Mouse (Mus musculus): ENCODE data around the gene Nfix. TPM values are rescaled to one million over a fixed set of nuclear protein-coding genes. Genes with fewer than 3 reads are reported as not detected.

Gene Nfix
- polyA plus RNA-seq, 1 experiment from 2014 or later = 7.7 TPM

DNA sequence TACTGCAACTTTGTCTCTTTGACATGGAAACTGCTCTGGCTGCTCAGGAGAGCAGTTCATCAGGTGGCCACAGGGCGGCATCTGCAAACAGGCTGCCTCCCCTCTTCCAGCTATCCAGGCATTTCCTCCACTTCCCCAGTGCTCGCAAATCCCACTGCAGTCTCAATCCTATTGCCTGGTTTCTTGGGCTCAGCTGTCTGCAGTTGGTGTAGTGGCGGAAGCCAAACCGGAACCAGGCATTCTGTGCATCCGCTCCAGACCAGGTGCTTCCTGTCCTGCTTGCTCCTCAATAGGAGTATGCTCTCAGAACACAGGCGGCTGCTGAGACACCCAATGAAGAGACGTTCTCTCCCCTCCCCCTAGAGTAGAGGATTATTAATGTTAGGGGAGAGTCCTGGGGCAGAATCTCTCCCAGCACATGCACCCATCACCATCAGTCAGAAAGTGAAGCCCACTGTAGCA, 100.3 kb downstream of the Nfix start:
- Histone ChIP-seq H3K9ac (ENCODE audit: low read length) (no peak overlapping the region), H3K36me3 (ENCODE audit: control insufficient read depth, insufficient read depth, low read length) (peaks cover 3% of the 10 kb centered on the region; the same call in 1 of the 2 replicates), H3K4me2 (ENCODE audit: low read depth, low read length, severe bottlenecking) (no peak overlapping the region), H3K4me3 (ENCODE audit: low read depth, low read length) (no peak overlapping the region), H3K27ac (ENCODE audit: low read depth, low read length) (no peak overlapping the region), H3K9me3 (ENCODE audit: control insufficient read depth, low read length) (no peaks in the 10 kb centered on the region), H3K27me3 (ENCODE audit: control insufficient read depth, insufficient read depth, low read length) (peaks cover 40% of the 10 kb centered on the region), H3K4me1 (replicated peaks; ENCODE audit: control insufficient read depth, insufficient read depth, low read length) (peaks cover 3% of the 10 kb centered on the region; the same call in 1 of the 2 replicates)
- 71% methylated on average over 7 of the region's 7 CpGs for WGBS
- DNase-seq (ENCODE audit: low spot score) (peak; percentile 83), ATAC-seq (replicated peaks; ENCODE audit: low FRiP score) (no peak)

DNA sequence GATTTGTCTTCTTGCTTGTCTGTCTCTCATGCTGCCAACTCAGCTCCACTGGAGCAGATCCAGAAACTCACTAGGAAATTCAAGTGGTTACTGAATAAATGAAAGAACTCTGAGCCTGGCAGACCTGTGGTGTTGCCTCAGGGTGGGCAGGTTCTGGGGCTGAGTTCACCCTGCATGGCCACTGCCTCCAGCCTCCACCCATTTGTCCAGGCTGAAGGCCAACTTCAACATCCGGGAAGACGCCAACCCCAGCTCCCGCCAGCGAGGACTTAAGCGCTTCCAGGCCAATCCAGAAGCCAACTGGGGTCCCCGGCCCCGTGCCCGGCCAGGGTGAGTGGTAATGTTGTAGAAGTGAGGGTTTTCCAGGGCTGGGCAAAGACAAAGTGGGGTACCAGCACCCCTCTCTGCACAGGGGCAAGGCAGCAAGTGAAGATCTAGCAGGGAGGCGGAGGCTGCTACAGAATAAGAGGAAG, 101.2 kb downstream of the Nfix start:
- Histone ChIP-seq H3K27ac (ENCODE audit: low read depth, low read length) (no peak overlapping the region), H3K27me3 (ENCODE audit: control insufficient read depth, insufficient read depth, low read length) (peaks cover 31% of the 10 kb centered on the region), H3K4me1 (replicated peaks; ENCODE audit: control insufficient read depth, insufficient read depth, low read length) (peaks cover 3% of the 10 kb centered on the region; the same call in 1 of the 2 replicates), H3K4me3 (ENCODE audit: low read depth, low read length) (no peak overlapping the region), H3K36me3 (ENCODE audit: control insufficient read depth, insufficient read depth, low read length) (peaks cover 3% of the 10 kb centered on the region; the same call in 1 of the 2 replicates), H3K9ac (ENCODE audit: low read length) (no peak overlapping the region), H3K9me3 (ENCODE audit: control insufficient read depth, low read length) (no peaks in the 10 kb centered on the region), H3K4me2 (ENCODE audit: low read depth, low read length, severe bottlenecking) (no peak overlapping the region)
- 92% methylated on average over 9 of the region's 9 CpGs for WGBS
- DNase-seq (ENCODE audit: low spot score) (no peak), ATAC-seq (replicated peaks; ENCODE audit: low FRiP score) (no peak)

DNA sequence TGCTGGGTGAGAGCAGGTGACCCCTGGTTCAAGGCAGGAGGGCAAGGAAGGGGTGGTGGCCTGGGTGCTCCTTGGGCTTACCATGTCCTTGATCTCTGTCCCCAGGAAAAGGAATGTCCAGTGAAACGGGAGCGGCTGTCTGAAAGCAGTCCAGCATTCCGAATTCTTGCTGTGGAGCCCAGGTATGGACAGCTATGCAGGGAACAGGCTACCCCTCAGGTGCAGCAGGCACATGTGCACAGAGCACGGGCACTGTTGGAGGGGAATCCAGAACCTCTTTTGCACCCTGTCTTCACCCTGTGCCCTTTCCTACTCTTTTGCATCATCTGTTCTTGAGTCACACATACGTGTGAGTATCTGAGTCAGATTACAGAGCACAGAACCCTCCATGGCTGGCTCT, 101.9 kb downstream of the Nfix start:
- 89% methylated on average over 5 of the region's 5 CpGs for WGBS
- no peak overlapping the region for H3K4me3 ChIP-seq (ENCODE audit: low read depth, low read length)
- DNase-seq (ENCODE audit: low spot score) (no peak), ATAC-seq (replicated peaks; ENCODE audit: low FRiP score) (no peak)
- H3K4me2 ChIP-seq (ENCODE audit: low read depth, low read length, severe bottlenecking) = no peak overlapping the region
- H3K36me3 ChIP-seq (ENCODE audit: control insufficient read depth, insufficient read depth, low read length) = peaks cover 3% of the 10 kb centered on the region; the same call in 1 of the 2 replicates
- H3K27me3 ChIP-seq (ENCODE audit: control insufficient read depth, insufficient read depth, low read length) = peaks cover 24% of the 10 kb centered on the region
- H3K9ac ChIP-seq (ENCODE audit: low read length) = no peak overlapping the region
- peaks cover 1% of the 10 kb centered on the region; the same call in 1 of the 2 replicates for H3K4me1 ChIP-seq (replicated peaks; ENCODE audit: control insufficient read depth, insufficient read depth, low read length)
- no peak overlapping the region for H3K27ac ChIP-seq (ENCODE audit: low read depth, low read length)
- no peaks in the 10 kb centered on the region for H3K9me3 ChIP-seq (ENCODE audit: control insufficient read depth, low read length)

DNA sequence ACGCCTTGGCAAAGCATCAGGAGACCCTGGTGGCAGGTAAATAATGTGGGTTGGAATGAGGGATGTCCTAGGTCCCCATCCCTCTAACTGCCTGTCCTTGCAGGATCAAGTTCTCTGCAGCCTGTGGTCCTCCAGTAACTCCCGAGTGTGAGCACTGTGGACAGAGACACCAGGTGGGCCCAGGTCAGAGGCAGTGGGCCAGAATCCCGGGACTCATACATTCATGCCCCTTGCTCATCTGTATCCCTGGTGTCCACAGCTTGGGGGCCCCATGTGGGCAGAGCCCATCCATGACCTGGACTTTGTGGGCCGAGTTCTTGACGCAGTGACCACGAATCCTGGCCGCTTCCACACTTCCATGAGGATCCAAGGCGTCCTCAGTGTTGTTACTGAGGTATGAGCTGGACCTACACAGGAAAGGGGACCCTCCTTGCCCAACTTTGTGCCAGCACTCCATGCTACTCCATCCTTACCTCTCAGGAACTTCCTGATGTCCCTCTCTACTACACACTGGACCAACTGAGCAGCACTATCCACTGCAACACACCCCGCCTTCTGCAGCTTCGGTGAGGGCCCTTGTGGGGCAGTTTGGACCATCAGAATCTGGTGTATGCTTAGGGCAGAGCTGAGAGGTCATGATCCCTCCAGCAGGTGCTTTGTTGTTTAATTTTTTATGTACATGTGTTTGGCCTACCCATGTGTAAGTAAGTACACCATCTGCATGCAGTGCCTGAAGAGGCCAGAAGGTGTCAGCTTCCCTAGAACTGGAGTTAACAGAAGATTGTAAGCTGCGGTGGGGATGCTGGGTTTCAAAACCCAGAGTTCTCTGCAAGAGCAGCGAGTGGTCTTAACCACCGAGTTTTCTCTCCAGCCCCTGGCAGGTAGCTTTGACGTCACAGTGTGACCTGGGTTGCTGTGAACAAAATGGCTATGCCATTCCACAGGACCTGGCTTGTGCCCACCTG, 102.7 kb downstream of the Nfix start:
- Histone ChIP-seq H3K4me2 (ENCODE audit: low read depth, low read length, severe bottlenecking) (no peak overlapping the region), H3K9me3 (ENCODE audit: control insufficient read depth, low read length) (no peaks in the 10 kb centered on the region), H3K27ac (ENCODE audit: low read depth, low read length) (no peak overlapping the region), H3K27me3 (ENCODE audit: control insufficient read depth, insufficient read depth, low read length) (peaks cover 16% of the 10 kb centered on the region), H3K36me3 (ENCODE audit: control insufficient read depth, insufficient read depth, low read length) (peaks cover 3% of the 10 kb centered on the region; the same call in 1 of the 2 replicates), H3K9ac (ENCODE audit: low read length) (no peak overlapping the region), H3K4me1 (replicated peaks; ENCODE audit: control insufficient read depth, insufficient read depth, low read length) (peaks cover 1% of the 10 kb centered on the region; the same call in 1 of the 2 replicates), H3K4me3 (ENCODE audit: low read depth, low read length) (no peak overlapping the region)
- ATAC-seq (replicated peaks; ENCODE audit: low FRiP score) (no peak), DNase-seq (ENCODE audit: low spot score) (peak; percentile 70)
- WGBS = 85% methylated on average over 14 of the region's 14 CpGs

DNA sequence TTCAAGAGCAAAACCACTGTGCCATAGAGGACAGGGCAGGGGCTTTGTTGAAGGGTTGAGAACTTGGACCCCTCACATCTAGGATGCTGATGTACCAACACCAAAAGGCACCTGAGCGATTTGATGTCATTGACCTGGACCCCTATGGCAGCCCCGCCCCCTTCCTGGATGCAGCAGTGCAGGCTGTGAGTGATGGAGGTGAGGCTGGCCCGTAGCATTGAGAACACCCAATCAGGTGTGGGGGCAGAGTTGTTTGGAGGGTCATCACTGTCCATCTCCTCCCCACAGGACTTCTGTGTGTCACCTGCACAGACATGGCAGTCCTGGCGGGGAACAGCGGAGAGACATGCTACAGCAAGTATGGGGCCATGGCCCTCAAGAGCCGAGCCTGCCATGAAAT, 105.0 kb downstream of the Nfix start:
- Histone ChIP-seq H3K27me3 (ENCODE audit: control insufficient read depth, insufficient read depth, low read length) (no peaks in the 10 kb centered on the region), H3K9me3 (ENCODE audit: control insufficient read depth, low read length) (no peaks in the 10 kb centered on the region), H3K9ac (ENCODE audit: low read length) (no peak overlapping the region), H3K4me1 (replicated peaks; ENCODE audit: control insufficient read depth, insufficient read depth, low read length) (peaks cover 3% of the 10 kb centered on the region; the same call in 1 of the 2 replicates), H3K27ac (ENCODE audit: low read depth, low read length) (no peak overlapping the region), H3K36me3 (ENCODE audit: control insufficient read depth, insufficient read depth, low read length) (peaks cover 3% of the 10 kb centered on the region; the same call in 1 of the 2 replicates), H3K4me3 (ENCODE audit: low read depth, low read length) (no peak overlapping the region), H3K4me2 (ENCODE audit: low read depth, low read length, severe bottlenecking) (no peak overlapping the region)
- DNase-seq (ENCODE audit: low spot score) = no peak
- ATAC-seq (replicated peaks; ENCODE audit: low FRiP score) = no peak
- WGBS = 91% methylated on average over 6 of the region's 6 CpGs

DNA sequence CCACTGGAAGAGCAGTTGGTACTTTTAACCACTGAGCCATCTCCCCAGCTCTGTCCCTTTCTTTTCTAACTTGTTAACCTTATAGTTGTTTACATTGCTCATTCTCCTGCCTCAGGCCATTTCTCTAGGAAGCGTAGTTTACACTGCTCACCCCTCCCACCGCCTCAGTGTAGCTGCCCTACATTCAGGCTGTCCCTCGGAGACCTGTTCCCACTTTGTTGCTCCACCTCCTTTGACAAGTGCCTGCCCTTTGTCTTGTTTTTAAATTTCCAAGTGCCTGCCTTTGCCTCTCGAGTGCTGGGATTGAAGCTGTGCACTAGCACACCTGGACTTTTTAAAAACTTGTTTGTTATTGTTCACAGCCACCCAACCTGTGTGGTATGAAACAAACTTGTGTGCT, 106.8 kb downstream of the Nfix start:
- Histone ChIP-seq H3K9me3 (ENCODE audit: control insufficient read depth, low read length) (no peaks in the 10 kb centered on the region), H3K4me1 (replicated peaks; ENCODE audit: control insufficient read depth, insufficient read depth, low read length) (peaks cover 7% of the 10 kb centered on the region; the same call in 1 of the 2 replicates), H3K4me3 (ENCODE audit: low read depth, low read length) (no peak overlapping the region), H3K27me3 (ENCODE audit: control insufficient read depth, insufficient read depth, low read length) (no peaks in the 10 kb centered on the region), H3K36me3 (ENCODE audit: control insufficient read depth, insufficient read depth, low read length) (peaks cover 3% of the 10 kb centered on the region; the same call in 1 of the 2 replicates), H3K4me2 (ENCODE audit: low read depth, low read length, severe bottlenecking) (no peak overlapping the region), H3K27ac (ENCODE audit: low read depth, low read length) (no peak overlapping the region), H3K9ac (ENCODE audit: low read length) (no peak overlapping the region)
- WGBS = 68% methylated on average over 4 of the region's 4 CpGs
- DNase-seq (ENCODE audit: low spot score) (no peak), ATAC-seq (replicated peaks; ENCODE audit: low FRiP score) (no peak)

DNA sequence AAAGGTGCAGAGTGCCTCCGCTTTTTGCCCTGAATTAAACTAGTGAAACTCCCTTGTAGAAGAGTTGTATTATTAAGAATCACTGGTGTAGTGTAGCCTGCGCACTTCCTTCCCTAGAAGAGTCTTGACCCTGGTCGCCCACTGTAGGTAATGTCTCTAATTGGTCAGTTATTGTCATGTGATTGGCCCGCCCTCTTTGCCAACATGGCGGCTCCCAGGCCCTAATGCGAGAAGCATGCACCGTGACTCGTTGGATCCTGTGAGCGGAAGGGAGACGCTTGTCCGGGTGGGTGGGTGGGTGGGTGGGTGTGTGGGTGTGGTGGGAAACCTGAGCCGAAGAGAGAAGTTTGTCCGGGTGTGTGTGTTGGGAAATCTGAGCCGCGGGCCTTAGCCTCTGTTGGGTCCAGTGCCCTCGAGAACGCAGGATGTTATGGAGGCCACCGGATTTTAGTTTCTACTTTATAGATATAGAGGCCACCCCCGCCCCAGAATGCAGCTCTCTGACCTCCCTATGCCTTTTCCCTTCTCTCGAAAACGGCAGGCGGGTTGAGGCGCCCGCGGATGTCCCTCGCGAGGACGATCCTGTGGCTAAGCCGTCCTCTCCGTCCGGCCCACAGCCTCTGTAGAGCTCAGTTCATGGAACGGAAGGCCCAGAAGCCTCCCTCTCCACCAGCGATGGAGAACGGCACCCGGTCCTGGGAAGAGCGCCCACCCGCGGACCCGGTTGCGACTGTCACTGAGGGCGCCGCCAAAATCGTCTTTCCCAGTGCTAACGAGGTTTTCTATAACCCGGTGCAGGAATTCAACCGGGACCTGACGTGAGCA, 110.8 kb downstream of the Nfix start:
- ATAC-seq (replicated peaks; ENCODE audit: low FRiP score) (peak; percentile 83), DNase-seq (ENCODE audit: low spot score) (peak; percentile 86)
- Histone ChIP-seq H3K9me3 (ENCODE audit: control insufficient read depth, low read length) (no peaks in the 10 kb centered on the region), H3K4me1 (replicated peaks; ENCODE audit: control insufficient read depth, insufficient read depth, low read length) (peaks cover 14% of the 10 kb centered on the region), H3K36me3 (ENCODE audit: control insufficient read depth, insufficient read depth, low read length) (no peaks in the 10 kb centered on the region), H3K27me3 (ENCODE audit: control insufficient read depth, insufficient read depth, low read length) (no peaks in the 10 kb centered on the region), H3K27ac (ENCODE audit: low read depth, low read length) (0 out of 2 replicates have a peak overlapping the region, but pooled peaks have one; percentile 32), H3K4me3 (ENCODE audit: low read depth, low read length) (peak overlapping the region; percentile 76), H3K9ac (ENCODE audit: low read length) (peak overlapping the region; percentile 68), H3K4me2 (ENCODE audit: low read depth, low read length, severe bottlenecking) (peak overlapping the region; percentile 71)
- WGBS = under 1% methylated on average over 47 of the region's 47 CpGs

DNA sequence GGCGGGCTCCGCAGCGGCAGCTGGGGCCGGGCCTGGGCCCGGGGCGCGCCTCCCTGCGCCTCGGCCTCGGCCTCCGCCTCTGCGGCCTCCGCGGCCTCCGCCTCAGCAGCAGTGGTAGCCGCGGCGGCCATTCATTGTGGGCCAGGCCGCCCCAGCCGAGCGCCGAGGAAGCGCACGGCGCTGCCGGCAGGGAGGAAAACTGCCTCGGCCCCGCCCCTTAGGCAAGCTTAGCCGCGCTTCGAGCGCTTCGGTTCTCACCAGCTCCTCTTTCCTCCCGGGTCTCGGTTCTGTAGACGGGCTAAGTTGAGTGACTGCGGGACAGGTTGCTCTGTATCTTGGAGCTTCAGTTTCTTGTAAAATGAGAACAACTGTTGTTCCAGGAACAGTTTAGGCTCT, 112.4 kb downstream of the Nfix start, which contains the start of gene Nacc1:
Gene Nacc1, minus strand, starts transcription at position 158 of the 396 bp plus-strand sequence.
- under 1% methylated on average over 32 of the region's 37 CpGs for WGBS
- Histone ChIP-seq H3K27ac (ENCODE audit: low read depth, low read length) (peak within 1 kb of the TSS; percentile 94), H3K4me1 (replicated peaks; ENCODE audit: control insufficient read depth, insufficient read depth, low read length) (peaks cover 14% of the 10 kb centered on the region), H3K27me3 (ENCODE audit: control insufficient read depth, insufficient read depth, low read length) (no peaks in the 10 kb centered on the region), H3K4me3 (ENCODE audit: low read depth, low read length) (peak within 1 kb of the TSS; percentile 100), H3K9ac (ENCODE audit: low read length) (peak within 1 kb of the TSS; percentile 99), H3K4me2 (ENCODE audit: low read depth, low read length, severe bottlenecking) (peak within 1 kb of the TSS; percentile 64), H3K36me3 (ENCODE audit: control insufficient read depth, insufficient read depth, low read length) (no peaks in the 10 kb centered on the region; the same call in 1 of the 2 replicates), H3K9me3 (ENCODE audit: control insufficient read depth, low read length) (no peaks in the 10 kb centered on the region)
- DNase-seq (ENCODE audit: low spot score) (peak; percentile 94), ATAC-seq (replicated peaks; ENCODE audit: low FRiP score) (peak; percentile 78)
